1 mouse cellular context compared by ENCODE assay signal in the genomic region with DNA sequence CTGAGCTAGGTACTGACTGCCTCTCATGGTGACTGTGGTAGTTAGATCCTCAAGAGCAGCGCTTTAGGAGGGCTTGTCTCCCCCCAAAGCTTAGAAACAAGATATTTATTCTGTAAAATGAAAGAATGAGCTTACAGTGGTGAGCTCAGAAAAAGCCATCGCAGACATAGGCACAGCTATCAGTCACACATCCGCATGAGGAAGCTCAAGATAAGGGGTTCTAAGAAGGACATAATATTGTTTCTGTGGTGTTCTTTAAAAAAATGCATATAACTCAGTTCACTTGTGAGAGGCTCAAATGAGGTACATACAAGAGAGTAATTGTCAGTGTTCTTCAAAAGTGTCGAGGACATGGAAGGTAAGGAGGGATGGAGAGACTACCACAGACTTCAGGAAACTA.
TF ChIP-seq lines count a peak whose summit lies in the region.

No protein-coding gene starts in this region.

TF ChIP-seq in MEL, 35 proteins besides CTCF, POLR2A, EP300 and RAD21 (continued from another document):
- TF ChIP-seq USF2 (IDR thresholded peaks at IDR 0.05; ENCODE audit: borderline replicate concordance in 1 of 2, insufficient read depth in 1 of 2, low read depth in 1 of 2, low read length in 2 of 2), result no peak
- TF ChIP-seq SIN3A (IDR thresholded peaks at IDR 0.05; ENCODE audit: low read length), result 0 out of 2 replicates have a peak, but pooled peaks have one; percentile 25
- TF ChIP-seq ZMIZ1 (IDR thresholded peaks at IDR 0.05; ENCODE audit: low read depth, low read length), result no peak
- TF ChIP-seq POLR2AphosphoS2 (IDR thresholded peaks at IDR 0.05; ENCODE audit: low read length), result no peak
TF ChIP-seq in MEL: peak in this region for 5.
